Mouse (Mus musculus) brain, embryonic 14.5 days (tissue): ENCODE results near the gene Tcf7l2.

ENCODE experiments used
- CTCF ChIP-seq: fragments of 200-500 bp; IDR thresholded peaks from 2 replicates; pipeline ENCODE4 v1.5.1; 2012; ENCODE audit warnings: inconsistent platforms, mild to moderate bottlenecking, moderate library complexity, borderline replicate concordance; ENCODE audit not compliant: insufficient read depth, insufficient read length; ENCODE audit errors: extremely low read depth
- POLR2A ChIP-seq: fragments of 200-500 bp; IDR thresholded peaks from 2 replicates; pipeline ENCODE4 v1.6.1; 2012; ENCODE audit warnings: mild to moderate bottlenecking, inconsistent platforms, borderline replicate concordance; ENCODE audit not compliant: poor library complexity, insufficient read depth, insufficient read length, severe bottlenecking; ENCODE audit errors: extremely low read depth

GRCm38 (mm10) chr19:55743001-55743556 is 1.5 kb downstream of the Tcf7l2 start:
- TF ChIP-seq CTCF (no peak), POLR2A (no peak)
